Mouse (Mus musculus) heart, embryonic 16.5 days (tissue): Measurements from ENCODE around the gene Zfp646. TPM values are rescaled to one million over a fixed set of nuclear protein-coding genes. Genes with fewer than 3 reads are reported as not detected.

Experiments
- ATAC-seq: fragments of 200-750 bp; cut with Nextera tagmentation; replicated peaks from 2 replicates; pipeline ENCODE4 v1.8.0; 2017; ENCODE audit warnings: moderate number of reproducible peaks; ENCODE audit not compliant: insufficient read depth, low FRiP score; ENCODE audit errors: extremely low read depth
- H3K27ac ChIP-seq: fragments of 300-500 bp; sonication (generic); 2 replicates; pipeline ENCODE4 v1.5.1; 2014; ENCODE audit warnings: mild to moderate bottlenecking, low read length, control low read depth, moderate library complexity
- H3K27me3 ChIP-seq: fragments of 300-500 bp; sonication (generic); 2 replicates; pipeline ENCODE4 v1.6.1; 2014; ENCODE audit warnings: low read length, mixed read lengths; ENCODE audit not compliant: control insufficient read depth, insufficient read depth
- H3K36me3 ChIP-seq: fragments of 300-500 bp; sonication (generic); 2 replicates; pipeline ENCODE4 v1.6.1; 2014; ENCODE audit not compliant: control insufficient read depth, insufficient read depth
- H3K4me1 ChIP-seq: fragments of 300-500 bp; sonication (generic); 2 replicates; pipeline ENCODE4 v1.6.1; 2014; ENCODE audit warnings: low read length, mixed read lengths; ENCODE audit not compliant: control insufficient read depth, insufficient read depth
- H3K4me2 ChIP-seq: fragments of 300-500 bp; sonication (generic); 2 replicates; pipeline ENCODE4 v1.6.1; 2014; ENCODE audit warnings: low read depth, mild to moderate bottlenecking, control low read depth, low read length
- H3K4me3 ChIP-seq: fragments of 300-500 bp; sonication (generic); 2 replicates; pipeline ENCODE4 v1.5.1; 2014; ENCODE audit warnings: mild to moderate bottlenecking, control low read depth, low read length
- H3K9ac ChIP-seq: fragments of 300-500 bp; sonication (generic); 2 replicates; pipeline ENCODE4 v1.6.1; 2014; ENCODE audit warnings: low read length, control low read depth
- H3K9me3 ChIP-seq: fragments of 300-500 bp; sonication (generic); replicated peaks from 2 replicates; pipeline ENCODE4 v1.6.1; 2016; ENCODE audit warnings: low read length; ENCODE audit not compliant: control insufficient read depth
- WGBS: fragments of 180-500 bp; shearing (Covaris S2); extraction: QIAGEN DNeasy Blood & Tissue Kit; methylation state at CpG from one replicate; pipeline ENCODE4 v1.1.7; 2014; 5-methylcytosine and 5-hydroxymethylcytosine counted together
- polyA plus RNA-seq: library from polyadenylated mRNA; unstranded; fragments of >200 nt; fragmentation: Nextera tagmentation; extraction: Ambion mirVana; gene quantifications from 2 replicates; pipeline ENCODE4 v1.2.1, GENCODE M21; 2015

The Zfp646 gene
- polyA plus RNA-seq, 1 experiment from 2014 or later = 6.8 TPM

- no peaks in the 10 kb centered on the region for H3K4me1 ChIP-seq
- ATAC-seq = no peak
- H3K4me2 ChIP-seq = no peak overlapping the region
- H3K27ac ChIP-seq = no peak overlapping the region
- H3K9me3 ChIP-seq = no peaks in the 10 kb centered on the region
- H3K4me3 ChIP-seq = no peak overlapping the region
- WGBS = 71% methylated on average over 6 of the region's 6 CpGs
- no peaks in the 10 kb centered on the region for H3K27me3 ChIP-seq
- no peak overlapping the region for H3K9ac ChIP-seq
- H3K36me3 ChIP-seq = peaks cover 6% of the 10 kb centered on the region; the same call in 1 of the 2 replicates
Observed at GRCm38 (mm10) chr7:127922451-127923275, 46.6 kb downstream of the Zfp646 start.

- Histone ChIP-seq H3K9ac (no peak overlapping the region), H3K27ac (no peak overlapping the region), H3K4me1 (no peaks in the 10 kb centered on the region), H3K27me3 (peaks cover 6% of the 10 kb centered on the region), H3K36me3 (peaks cover 6% of the 10 kb centered on the region; the same call in 1 of the 2 replicates), H3K4me3 (no peak overlapping the region), H3K4me2 (no peak overlapping the region), H3K9me3 (no peaks in the 10 kb centered on the region)
- 79% methylated on average over 5 of the region's 5 CpGs for WGBS
- ATAC-seq = no peak
Observed at GRCm38 (mm10) chr7:127923714-127924113, 47.7 kb downstream of the Zfp646 start.

DNA sequence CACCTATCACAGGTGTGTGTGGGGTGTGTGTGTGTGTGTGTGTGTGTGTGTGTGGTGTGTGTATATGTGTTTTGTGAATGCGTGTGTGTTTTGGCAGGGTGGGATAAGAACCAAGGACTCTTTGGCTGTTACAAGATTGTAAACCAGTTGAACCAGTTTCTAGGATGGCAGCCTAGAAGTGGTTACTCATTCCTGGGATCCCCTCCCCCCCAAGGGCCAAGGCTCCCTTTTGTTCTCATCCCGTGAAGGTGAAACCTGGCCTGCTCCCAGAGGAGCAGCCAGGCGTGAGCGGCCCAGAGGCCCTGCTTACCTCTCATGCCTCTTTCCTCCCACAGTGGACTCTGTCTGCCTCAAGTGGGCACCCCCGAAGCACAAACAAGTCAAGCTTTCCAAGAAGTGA lies 49.2 kb downstream of the Zfp646 start:
- Histone ChIP-seq H3K4me1 (peaks cover 3% of the 10 kb centered on the region; the same call in 1 of the 2 replicates), H3K4me3 (no peak overlapping the region), H3K27ac (no peak overlapping the region), H3K9me3 (no peaks in the 10 kb centered on the region), H3K4me2 (no peak overlapping the region), H3K27me3 (peaks cover 12% of the 10 kb centered on the region), H3K9ac (no peak overlapping the region), H3K36me3 (peaks cover 6% of the 10 kb centered on the region; the same call in 1 of the 2 replicates)
- no peak for ATAC-seq
- WGBS = 67% methylated on average over 5 of the region's 5 CpGs

DNA sequence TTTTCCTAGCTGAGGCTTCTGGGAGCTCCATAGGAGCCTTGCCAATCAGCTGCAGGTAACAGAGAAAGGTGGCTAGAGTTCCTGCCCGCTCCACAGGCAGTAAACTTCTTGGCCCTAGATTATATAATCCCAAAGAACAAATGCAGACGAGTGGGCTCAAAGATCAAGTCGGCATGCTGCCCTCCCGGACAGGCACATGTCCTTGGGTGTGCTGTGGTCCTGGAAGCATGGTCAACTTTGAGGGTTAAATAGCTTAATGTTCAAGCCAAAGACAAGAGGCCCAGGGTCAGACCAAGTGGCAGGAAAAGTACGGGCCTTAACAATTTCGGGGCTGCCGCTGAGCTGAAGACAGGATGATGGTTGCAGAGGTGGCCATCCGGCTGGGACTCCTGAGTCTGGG lies 50.0 kb downstream of the Zfp646 start:
- peaks cover 12% of the 10 kb centered on the region for H3K27me3 ChIP-seq
- WGBS = 90% methylated on average over 8 of the region's 8 CpGs
- H3K4me2 ChIP-seq = no peak overlapping the region
- H3K9ac ChIP-seq = no peak overlapping the region
- peaks cover 3% of the 10 kb centered on the region; the same call in 1 of the 2 replicates for H3K4me1 ChIP-seq
- no peaks in the 10 kb centered on the region for H3K9me3 ChIP-seq
- no peak for ATAC-seq
- H3K36me3 ChIP-seq = peaks cover 6% of the 10 kb centered on the region; the same call in 1 of the 2 replicates
- no peak overlapping the region for H3K4me3 ChIP-seq
- no peak overlapping the region for H3K27ac ChIP-seq

DNA sequence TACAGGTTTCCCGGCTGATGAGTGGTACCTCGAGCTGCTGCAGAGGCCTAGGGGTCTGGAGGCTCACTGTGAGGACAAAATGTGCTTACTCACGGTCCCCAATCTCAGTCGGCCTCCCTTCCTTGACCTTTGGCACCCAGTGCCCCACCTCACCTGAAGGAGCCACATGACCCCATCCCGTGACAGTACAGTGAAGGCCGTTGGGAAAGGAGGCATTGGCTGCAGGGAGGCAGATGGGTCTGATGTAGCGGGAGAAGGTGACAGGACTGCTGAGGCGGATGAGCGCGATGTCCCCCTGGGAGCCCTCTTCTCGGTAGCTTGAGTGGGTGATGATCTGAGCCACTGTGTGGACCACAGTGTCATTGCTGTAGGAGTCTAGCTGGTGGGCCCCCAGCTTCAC lies 50.8 kb downstream of the Zfp646 start:
- H3K27me3 ChIP-seq = peaks cover 12% of the 10 kb centered on the region
- H3K4me3 ChIP-seq = no peak overlapping the region
- no peak overlapping the region for H3K4me2 ChIP-seq
- peaks cover 7% of the 10 kb centered on the region; the same call in 1 of the 2 replicates for H3K4me1 ChIP-seq
- H3K36me3 ChIP-seq = peaks cover 6% of the 10 kb centered on the region; the same call in 1 of the 2 replicates
- H3K9ac ChIP-seq = no peak overlapping the region
- ATAC-seq = no peak
- H3K27ac ChIP-seq = no peak overlapping the region
- 82% methylated on average over 11 of the region's 11 CpGs for WGBS
- no peaks in the 10 kb centered on the region for H3K9me3 ChIP-seq

GRCm38 (mm10) chr7:127927726-127928125 lies 51.7 kb downstream of the Zfp646 start:
- H3K36me3 ChIP-seq = peaks cover 6% of the 10 kb centered on the region; the same call in 1 of the 2 replicates
- no peak for ATAC-seq
- peaks cover 12% of the 10 kb centered on the region for H3K27me3 ChIP-seq
- no peak overlapping the region for H3K27ac ChIP-seq
- peaks cover 7% of the 10 kb centered on the region; the same call in 1 of the 2 replicates for H3K4me1 ChIP-seq
- no peak overlapping the region for H3K9ac ChIP-seq
- 86% methylated on average over 11 of the region's 11 CpGs for WGBS
- H3K9me3 ChIP-seq = no peaks in the 10 kb centered on the region
- no peak overlapping the region; the same call in 1 of the 2 replicates for H3K4me2 ChIP-seq
- H3K4me3 ChIP-seq = no peak overlapping the region

GRCm38 (mm10) chr7:127928596-127928995 lies 52.6 kb downstream of the Zfp646 start:
- Histone ChIP-seq H3K4me3 (no peak overlapping the region; the same call in 1 of the 2 replicates), H3K36me3 (peaks cover 6% of the 10 kb centered on the region; the same call in 1 of the 2 replicates), H3K27ac (no peak overlapping the region), H3K27me3 (peaks cover 12% of the 10 kb centered on the region), H3K4me2 (peak overlapping the region; percentile 55; the same call in 1 of the 2 replicates), H3K9ac (no peak overlapping the region), H3K4me1 (peaks cover 7% of the 10 kb centered on the region; the same call in 1 of the 2 replicates), H3K9me3 (no peaks in the 10 kb centered on the region)
- 46% methylated on average over 5 of the region's 5 CpGs for WGBS
- ATAC-seq = no peak

GRCm38 (mm10) chr7:127929923-127930322 lies 53.9 kb downstream of the Zfp646 start, which contains the start of gene Prss8:
TSS of gene Prss8 (minus strand) at chr7:127930104.
- H3K27me3 ChIP-seq = peaks cover 12% of the 10 kb centered on the region
- peak within 1 kb of the TSS; percentile 36 for H3K4me3 ChIP-seq
- no peaks in the 10 kb centered on the region for H3K9me3 ChIP-seq
- peaks cover 1% of the 10 kb centered on the region; the same call in 1 of the 2 replicates for H3K36me3 ChIP-seq
- WGBS = 16% methylated on average over 6 of the region's 6 CpGs
- no peak for ATAC-seq
- H3K9ac ChIP-seq = peak within 1 kb of the TSS; percentile 61
- peaks cover 7% of the 10 kb centered on the region; the same call in 1 of the 2 replicates for H3K4me1 ChIP-seq
- H3K4me2 ChIP-seq = peak within 1 kb of the TSS; percentile 55
- H3K27ac ChIP-seq = no peak within 1 kb of the TSS

- Histone ChIP-seq H3K27ac (no peak overlapping the region), H3K4me2 (no peak overlapping the region)
- 78% methylated on average over 5 of the region's 5 CpGs for WGBS
Observed at GRCm38 (mm10) chr7:127930636-127931035, 54.6 kb downstream of the Zfp646 start.

More at GRCm38 (mm10) chr7:127930636-127931035, 54.6 kb downstream of the Zfp646 start:
- Histone ChIP-seq H3K4me3 (no peak overlapping the region), H3K9ac (no peak overlapping the region), H3K4me1 (peaks cover 7% of the 10 kb centered on the region; the same call in 1 of the 2 replicates), H3K36me3 (no peaks in the 10 kb centered on the region; the same call in 1 of the 2 replicates), H3K27me3 (peaks cover 12% of the 10 kb centered on the region), H3K9me3 (no peaks in the 10 kb centered on the region)
- no peak for ATAC-seq
